Mouse (Mus musculus): ENCODE results near the gene Kctd13.

DNA sequence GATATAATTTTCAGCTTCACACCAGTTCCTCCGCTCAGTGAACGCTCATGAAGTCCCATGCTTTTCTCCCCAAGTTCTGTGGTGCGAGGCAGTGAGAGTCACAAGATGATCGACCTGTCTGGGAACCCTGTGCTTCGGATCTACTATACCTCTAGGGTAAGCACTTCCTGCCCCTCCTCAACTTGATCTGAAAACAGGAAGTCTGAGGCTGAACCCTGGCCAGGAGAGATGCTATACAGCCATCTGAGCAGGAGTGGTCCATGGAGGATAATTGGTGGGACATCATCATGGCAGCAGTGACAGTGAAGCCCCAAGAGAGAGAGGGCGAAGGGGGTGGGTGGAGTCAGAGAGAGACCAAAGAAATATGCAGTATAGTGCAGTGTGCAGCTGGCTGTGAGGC, 50.2 kb downstream of the Kctd13 start:
- TF ChIP-seq CTCF (IDR thresholded peaks at IDR 0.05; ENCODE audit: borderline replicate concordance, insufficient read depth, low read length), result no peak
- no peak for TF ChIP-seq POLR2A (IDR thresholded peaks at IDR 0.05; ENCODE audit: low read depth, low read length)

Measured in embryonic fibroblast, embryonic 13.5 days (primary cell).